Mouse (Mus musculus) myocyte (in vitro differentiated cells): ENCODE results near the gene Rtl8c. TPM values are rescaled to one million over a fixed set of nuclear protein-coding genes. Genes with fewer than 3 reads are reported as not detected.
"Not testable (repeated sequence)": the region's sequence is repeated elsewhere in the genome, so short reads cannot be mapped to it uniquely, and the experiment has no call there.

Experiments used
- H3K27me3 ChIP-seq: one replicate; pipeline ENCODE4 v1.6.1; 2011; ENCODE audit not compliant: control insufficient read depth, insufficient read depth, insufficient read length
- H3K36me3 ChIP-seq: one replicate; pipeline ENCODE4 v1.6.1; 2011; ENCODE audit not compliant: control insufficient read depth, insufficient read depth
- H3K4me2 ChIP-seq: one replicate; pipeline ENCODE4 v1.6.1; 2011; ENCODE audit warnings: low read depth, control low read depth
- H3K4me3 ChIP-seq: one replicate; pipeline ENCODE4 v1.5.1; 2011; ENCODE audit warnings: mild to moderate bottlenecking, control low read depth, moderate library complexity
- H3K79me2 ChIP-seq: one replicate; pipeline ENCODE4 v1.6.1; 2011; ENCODE audit not compliant: control insufficient read depth, insufficient read depth
- H3ac ChIP-seq: one replicate; pipeline ENCODE4 v1.6.1; 2011; ENCODE audit not compliant: control insufficient read depth, insufficient read length
- MAX ChIP-seq: IDR thresholded peaks from one replicate; pipeline ENCODE4 v1.6.1; 2011; ENCODE audit warnings: low read depth, mild to moderate bottlenecking, control low read depth
- REST ChIP-seq: IDR thresholded peaks from one replicate; pipeline ENCODE4 v1.6.1; 2011; ENCODE audit warnings: mild to moderate bottlenecking, control low read depth, moderate library complexity; ENCODE audit not compliant: insufficient read depth, insufficient read length
- polyA plus RNA-seq: library from polyadenylated mRNA; unstranded; fragments of >200 nt; fragmentation: generic; extraction: Trizol; gene quantifications from one replicate; pipeline ENCODE4 v1.2.1, GENCODE M21; 2012; ENCODE audit warnings: missing spikeins

Gene Rtl8c
- polyA plus RNA-seq, 1 experiment: 3.3 TPM

GRCm38 (mm10) chrX:53645885-53646284 lies 38.1 kb downstream of the Rtl8c start:
- H3K4me3 ChIP-seq: no peak overlapping the region
- H3ac ChIP-seq: no peak overlapping the region
- no peaks in the 10 kb centered on the region for H3K79me2 ChIP-seq
- H3K36me3 ChIP-seq: no peaks in the 10 kb centered on the region
- no peak overlapping the region for H3K4me2 ChIP-seq
- TF ChIP-seq REST (no peak), MAX (no peak)
- no peaks in the 10 kb centered on the region for H3K27me3 ChIP-seq

- not testable (repeated sequence) for H3K27me3 ChIP-seq, H3ac ChIP-seq, H3K4me2 ChIP-seq, H3K4me3 ChIP-seq, H3K79me2 ChIP-seq, H3K36me3 ChIP-seq
Observed at GRCm38 (mm10) chrX:53652917-53653316, 45.1 kb downstream of the Rtl8c start.

Other genes starting within 250 kb of the Rtl8c start
- gene Mospd1, start 237.5 kb upstream of the Rtl8c start, polyA plus RNA-seq: 20.0 TPM
- gene Etd, start 173.1 kb upstream of the Rtl8c start, polyA plus RNA-seq: not detected
- gene Gm14597, start 947 bp downstream of the Rtl8c start, polyA plus RNA-seq: not detected
- gene Rtl8a, start 35.6 kb downstream of the Rtl8c start, polyA plus RNA-seq: 83.8 TPM
- gene Rtl8b, start 62.4 kb downstream of the Rtl8c start, polyA plus RNA-seq: 75.5 TPM
- 0.05 TPM for gene 4930502E18Rik, start 116.8 kb downstream of the Rtl8c start, polyA plus RNA-seq
- gene 1700013H16Rik, start 149.8 kb downstream of the Rtl8c start, polyA plus RNA-seq: not detected
- gene Zfp36l3, start 168.4 kb downstream of the Rtl8c start, polyA plus RNA-seq: 0.06 TPM
- 22.0 TPM for gene Xlr, start 189.7 kb downstream of the Rtl8c start, polyA plus RNA-seq